Mouse (Mus musculus) midbrain, postnatal 0 days (tissue): ENCODE results near the gene Mpv17l2. TPM values are rescaled to one million over a fixed set of nuclear protein-coding genes. Genes with fewer than 3 reads are reported as not detected.

Experiments
- ATAC-seq: fragments of 200-750 bp; cut with Nextera tagmentation; 2 replicates; pipeline ENCODE4 v1.8.0; 2017; ENCODE audit warnings: moderate number of reproducible peaks, mild to moderate bottlenecking, moderate TSS enrichment, moderate library complexity; ENCODE audit not compliant: low FRiP score
- DNase-seq: peaks from one replicate; pipeline ENCODE4 v3.0.0-alpha.2; 2015; ENCODE audit warnings: low spot score
- H3K27ac ChIP-seq: fragments of 300-500 bp; sonication (generic); 2 replicates; pipeline ENCODE4 v1.5.1; 2014; ENCODE audit warnings: low read depth, mild to moderate bottlenecking, low read length, mixed read lengths
- H3K27me3 ChIP-seq: fragments of 300-500 bp; sonication (generic); 2 replicates; pipeline ENCODE4 v1.6.1; 2014; ENCODE audit warnings: low read length, control low read depth, mixed read lengths; ENCODE audit not compliant: insufficient read depth
- H3K36me3 ChIP-seq: fragments of 300-500 bp; sonication (generic); 2 replicates; pipeline ENCODE4 v1.6.1; 2014; ENCODE audit warnings: low read length, control low read depth, mixed read lengths; ENCODE audit not compliant: insufficient read depth
- H3K4me1 ChIP-seq: fragments of 300-500 bp; sonication (generic); 2 replicates; pipeline ENCODE4 v1.6.1; 2014; ENCODE audit warnings: mild to moderate bottlenecking, control low read depth, antibody characterized with exemption, low read length, mixed read lengths; ENCODE audit not compliant: insufficient read depth
- H3K4me2 ChIP-seq: fragments of 300-500 bp; sonication (generic); 2 replicates; pipeline ENCODE4 v1.6.1; 2014; ENCODE audit warnings: low read depth, mild to moderate bottlenecking, low read length, mixed read lengths; ENCODE audit not compliant: poor library complexity, severe bottlenecking
- H3K4me3 ChIP-seq: fragments of 300-500 bp; sonication (generic); 2 replicates; pipeline ENCODE4 v1.5.1; 2014; ENCODE audit warnings: low read depth, mild to moderate bottlenecking, low read length, moderate library complexity
- H3K9ac ChIP-seq: fragments of 300-500 bp; sonication (generic); replicated peaks from 2 replicates; pipeline ENCODE4 v1.6.1; 2014; ENCODE audit warnings: mild to moderate bottlenecking, low read length, moderate library complexity, mixed read lengths; ENCODE audit not compliant: poor library complexity, severe bottlenecking
- H3K9me3 ChIP-seq: fragments of 300-500 bp; sonication (generic); 2 replicates; pipeline ENCODE4 v1.6.1; 2016; ENCODE audit warnings: low read length, control low read depth
- CTCF ChIP-seq: IDR thresholded peaks from 2 replicates; pipeline ENCODE4 v1.5.1; 2016; ENCODE audit warnings: antibody characterized with exemption, mild to moderate bottlenecking
- whole genome bisulfite sequencing: fragments of 180-500 bp; shearing (Covaris S2); extraction: QIAGEN DNeasy Blood & Tissue Kit; methylation state at CpG from one replicate; pipeline ENCODE4 v1.1.7; 2014; 5-methylcytosine and 5-hydroxymethylcytosine counted together
- polyA plus RNA-seq: library from polyadenylated mRNA; unstranded; fragments of >200 nt; fragmentation: Nextera tagmentation; extraction: Ambion mirVana; gene quantifications from 2 replicates; pipeline ENCODE4 v1.2.1, GENCODE M21; 2015
- total RNA-seq: library from RNA; depleted of rRNA; stranded (reverse); fragments of >200 nt; gene quantifications from 2 replicates; pipeline ENCODE4 v1.2.3, GENCODE M21; 2014

The Mpv17l2 gene
- total and polyA plus RNA-seq, 2 experiments from 2014 or later, result 27.8 to 43.7 TPM

DNA sequence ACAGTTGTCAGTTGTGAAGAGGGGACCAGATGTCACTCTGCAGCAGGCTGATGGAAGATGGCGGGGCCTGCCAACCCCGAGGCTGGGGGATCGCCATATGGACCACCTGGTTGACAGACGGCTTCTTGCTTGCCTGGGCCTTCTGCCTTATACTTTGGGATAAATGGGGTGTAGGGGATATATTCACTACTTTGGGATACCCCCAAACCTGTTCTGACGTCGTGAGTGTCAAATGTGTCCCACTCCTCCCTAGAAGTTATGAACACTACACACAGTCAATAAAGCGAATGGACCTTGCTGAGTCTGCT is 2.5 kb downstream of the Mpv17l2 start:
- WGBS, result 80% methylated on average over 7 of the region's 7 CpGs
- H3K4me1 ChIP-seq, result peaks cover 10% of the 10 kb centered on the region; the same call in 1 of the 2 replicates
- H3K4me2 ChIP-seq, result no peak overlapping the region
- no peak overlapping the region for H3K27ac ChIP-seq
- no peak overlapping the region for H3K4me3 ChIP-seq
- H3K9me3 ChIP-seq, result no peaks in the 10 kb centered on the region
- TF ChIP-seq CTCF, result no peak
- ATAC-seq (no peak), DNase-seq (peak; percentile 64)
- no peaks in the 10 kb centered on the region for H3K27me3 ChIP-seq
- no peak overlapping the region for H3K9ac ChIP-seq
- peaks cover 25% of the 10 kb centered on the region for H3K36me3 ChIP-seq

DNA sequence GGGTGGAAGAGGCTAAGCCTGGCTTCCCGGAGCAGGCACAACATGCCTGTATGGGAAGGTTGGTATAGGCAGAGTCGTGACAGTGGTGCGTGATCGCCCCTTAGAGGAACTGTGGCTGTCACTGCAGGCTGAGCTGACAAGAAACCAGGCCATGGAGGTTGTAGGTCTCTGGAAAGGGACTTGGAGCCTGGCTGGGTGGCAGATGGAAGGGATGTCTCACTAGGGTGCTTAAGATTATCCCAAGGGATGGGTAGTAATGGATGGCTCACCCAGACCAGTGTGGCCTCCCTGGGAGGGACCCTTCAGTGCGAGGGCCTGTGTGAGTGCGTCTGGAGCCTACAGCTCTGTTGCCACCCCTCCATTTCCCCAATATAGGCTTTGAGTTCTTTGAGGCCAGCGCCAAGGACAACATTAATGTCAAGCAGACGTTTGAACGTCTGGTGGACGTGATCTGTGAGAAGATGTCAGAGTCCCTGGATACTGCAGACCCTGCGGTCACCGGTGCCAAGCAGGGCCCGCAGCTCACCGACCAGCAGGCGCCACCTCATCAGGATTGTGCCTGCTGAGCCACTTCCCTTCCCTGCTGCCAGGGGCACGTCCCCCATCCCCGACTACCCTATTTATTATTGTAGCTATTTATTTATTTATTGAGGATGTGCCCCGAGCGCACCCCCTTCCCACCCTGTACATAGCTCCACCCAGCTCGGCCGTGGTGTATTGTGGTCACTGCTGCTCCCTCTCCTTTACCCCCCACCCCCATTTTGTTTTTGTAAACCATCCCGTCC is 3.0 kb downstream of the Mpv17l2 start:
- ATAC-seq (no peak), DNase-seq (peak; percentile 51)
- H3K4me1 ChIP-seq, result peaks cover 10% of the 10 kb centered on the region; the same call in 1 of the 2 replicates
- H3K9me3 ChIP-seq, result no peaks in the 10 kb centered on the region
- peak; percentile 58 for TF ChIP-seq CTCF
- H3K36me3 ChIP-seq, result peaks cover 25% of the 10 kb centered on the region
- 64% methylated on average over 22 of the region's 22 CpGs for WGBS
- H3K27me3 ChIP-seq, result no peaks in the 10 kb centered on the region
- no peak overlapping the region for H3K4me2 ChIP-seq
- H3K27ac ChIP-seq, result no peak overlapping the region
- no peak overlapping the region for H3K9ac ChIP-seq
- no peak overlapping the region for H3K4me3 ChIP-seq

GRCm38 (mm10) chr8:70756476-70757040 is 4.2 kb downstream of the Mpv17l2 start:
- H3K4me1 ChIP-seq, result peaks cover 10% of the 10 kb centered on the region; the same call in 1 of the 2 replicates
- no peak for ATAC-seq
- no peak overlapping the region for H3K4me3 ChIP-seq
- no peak overlapping the region for H3K9ac ChIP-seq
- no peaks in the 10 kb centered on the region for H3K27me3 ChIP-seq
- H3K36me3 ChIP-seq, result peaks cover 25% of the 10 kb centered on the region
- no peak for DNase-seq
- H3K4me2 ChIP-seq, result no peak overlapping the region
- TF ChIP-seq CTCF, result no peak
- WGBS, result 93% methylated on average over 6 of the region's 6 CpGs
- no peak overlapping the region for H3K27ac ChIP-seq
- H3K9me3 ChIP-seq, result no peaks in the 10 kb centered on the region

DNA sequence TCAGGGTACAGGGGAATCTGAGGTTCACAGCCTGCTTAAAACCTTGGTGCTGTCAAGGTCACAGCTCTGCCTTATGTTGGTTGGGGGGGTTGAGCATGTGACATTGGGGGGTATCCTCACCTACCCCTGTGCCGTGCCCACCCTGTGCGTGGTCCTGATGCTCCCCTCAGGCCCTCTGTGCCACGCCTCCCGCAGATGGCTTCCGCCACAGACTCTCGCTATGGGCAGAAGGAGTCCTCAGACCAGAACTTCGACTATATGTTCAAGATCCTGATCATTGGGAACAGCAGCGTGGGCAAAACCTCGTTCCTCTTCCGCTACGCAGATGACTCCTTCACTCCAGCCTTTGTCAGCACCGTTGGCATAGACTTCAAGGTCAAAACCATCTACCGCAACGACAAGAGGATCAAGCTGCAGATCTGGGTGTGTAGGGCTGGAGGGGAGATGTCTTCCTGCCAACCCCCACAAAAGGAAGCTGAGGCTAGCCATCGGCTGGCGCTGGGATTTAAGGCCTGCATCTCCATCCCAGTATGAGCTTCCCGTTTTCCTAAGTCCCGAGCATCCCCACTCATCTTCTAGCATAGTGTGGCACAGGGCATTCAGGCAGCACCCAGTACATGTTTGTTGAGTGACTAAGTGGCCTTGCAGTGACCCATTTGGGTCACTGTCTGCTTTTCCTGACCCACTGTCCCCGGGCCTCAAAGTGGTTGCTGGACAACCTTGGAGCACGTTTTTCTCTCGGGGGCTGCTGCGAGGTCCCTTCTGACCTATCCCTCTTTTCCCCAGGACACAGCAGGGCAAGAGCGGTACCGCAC is 4.9 kb downstream of the Mpv17l2 start:
- ATAC-seq (no peak), DNase-seq (no peak)
- Histone ChIP-seq H3K36me3 (peaks cover 25% of the 10 kb centered on the region), H3K9me3 (no peaks in the 10 kb centered on the region), H3K9ac (peak overlapping the region; percentile 99), H3K27ac (no peak overlapping the region), H3K27me3 (no peaks in the 10 kb centered on the region), H3K4me2 (peak overlapping the region; percentile 68), H3K4me3 (peak overlapping the region; percentile 74), H3K4me1 (peaks cover 10% of the 10 kb centered on the region; the same call in 1 of the 2 replicates)
- 83% methylated on average over 24 of the region's 24 CpGs for WGBS
- TF ChIP-seq CTCF, result no peak

- Histone ChIP-seq H3K36me3 (peaks cover 25% of the 10 kb centered on the region), H3K4me1 (peaks cover 7% of the 10 kb centered on the region; the same call in 1 of the 2 replicates), H3K4me2 (peak overlapping the region; percentile 68), H3K27me3 (no peaks in the 10 kb centered on the region), H3K27ac (peak overlapping the region; percentile 95), H3K9me3 (no peaks in the 10 kb centered on the region), H3K9ac (peak overlapping the region; percentile 99), H3K4me3 (peak overlapping the region; percentile 74)
- WGBS, result 11% methylated on average over 50 of the region's 50 CpGs
- ATAC-seq (peak; percentile 72), DNase-seq (peak; percentile 86)
- TF ChIP-seq CTCF, result no peak
Observed at GRCm38 (mm10) chr8:70754871-70755660, 5.7 kb downstream of the Mpv17l2 start.
